Comparison of ENCODE assay signal across 21 mouse cellular contexts in the genomic region with DNA sequence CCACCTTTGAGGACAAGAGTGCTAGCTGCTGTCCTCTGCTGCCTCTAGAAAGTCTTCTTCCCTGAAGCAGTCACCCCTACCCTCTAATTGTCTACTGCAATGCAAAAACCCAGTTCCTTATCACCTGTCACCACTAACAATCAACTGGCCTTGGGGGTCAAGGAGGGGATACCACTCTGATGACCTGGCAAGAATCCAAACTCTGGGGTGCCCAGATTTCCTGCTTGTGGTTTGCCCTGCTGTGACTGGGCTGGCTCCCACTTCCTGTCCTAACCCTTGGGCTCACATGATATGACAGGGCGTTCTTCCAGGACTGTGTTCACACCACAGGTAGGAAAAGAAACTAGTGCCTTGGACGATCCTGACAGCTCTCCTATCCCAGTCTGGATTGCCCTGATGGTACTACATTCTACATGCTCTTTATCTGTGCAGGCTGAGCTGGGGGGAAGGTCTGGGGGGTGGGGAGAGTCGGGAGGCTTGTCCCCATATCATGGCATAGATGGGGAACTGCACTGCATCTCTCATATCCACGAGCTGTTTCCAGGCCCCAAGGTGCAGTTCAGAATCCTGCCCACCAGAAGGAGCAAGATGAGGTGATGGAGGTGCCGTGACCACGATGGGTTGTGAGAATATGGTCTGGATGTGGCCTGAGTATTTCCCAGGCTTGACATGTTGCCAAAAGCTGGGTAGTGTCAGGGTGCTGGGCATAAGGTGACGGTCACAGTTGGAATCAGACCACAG.
A peak's percentile ranks its signal among the peaks of the same experiment; 100 is the strongest.
DNase-seq lines count a peak whose midpoint lies in the region; ATAC-seq and TF ChIP-seq lines count a peak whose summit lies in the region.
"Had no signal": no experiment of that assay in that cellular context is flagged by ENCODE, and none has a peak within 500 bp of the region (broad histone marks: within the 10 kb centered on the region; RNA-seq: fewer than 3 reads in every experiment).

No protein-coding gene starts in this region.

- no peaks in the 10 kb centered on the region for H3K9me3 ChIP-seq in heart, embryonic 11.5 days (replicated peaks; ENCODE audit: control insufficient read depth, low read length)
- no peaks in the 10 kb centered on the region for H3K9me3 ChIP-seq in liver, postnatal 0 days (ENCODE audit: low read length)
- H3K9me3 ChIP-seq in liver, embryonic 11.5 days (ENCODE audit: control insufficient read depth, low read length) = no peaks in the 10 kb centered on the region
- H3K9me3 ChIP-seq: embryonic facial prominence, embryonic 15.5 days; limb, embryonic 12.5 days; liver, embryonic 15.5 days; neural tube, embryonic 13.5 days had no signal

- no peak overlapping the region for H3K4me2 ChIP-seq in heart, embryonic 11.5 days
- no peak overlapping the region for H3K4me2 ChIP-seq in liver, postnatal 0 days (ENCODE audit: low read depth, low read length)
- H3K4me2 ChIP-seq in liver, embryonic 11.5 days = no peak overlapping the region
- H3K4me2 ChIP-seq: embryonic facial prominence, embryonic 15.5 days; limb, embryonic 12.5 days; liver, embryonic 15.5 days; neural tube, embryonic 13.5 days had no signal

- no peak for TF ChIP-seq EP300 in liver, postnatal 0 days (IDR thresholded peaks at IDR 0.05; ENCODE audit: low read depth)

- H3K4me1 ChIP-seq in heart, embryonic 11.5 days (ENCODE audit: control insufficient read depth, insufficient read depth, low read length) = 0 out of 2 replicates have a peak, but pooled peaks cover 2% of the 10 kb centered on the region
- no peaks in the 10 kb centered on the region for H3K4me1 ChIP-seq in liver, postnatal 0 days (ENCODE audit: insufficient read depth)
- H3K4me1 ChIP-seq in liver, embryonic 11.5 days (replicated peaks; ENCODE audit: control insufficient read depth, insufficient read depth, low read length) = no peaks in the 10 kb centered on the region
- H3K4me1 ChIP-seq in bone marrow macrophage, adult 2 months (ENCODE audit: control insufficient read depth, insufficient read depth, low read length) = peaks cover 30% of the 10 kb centered on the region
- H3K4me1 ChIP-seq: embryonic facial prominence, embryonic 15.5 days; liver, embryonic 15.5 days; neural tube, embryonic 13.5 days had no signal

- WGBS in heart, embryonic 11.5 days (ENCODE audit: insufficient replicate concordance) = 75% methylated on average over 7 of the region's 7 CpGs
- WGBS in liver, postnatal 0 days (ENCODE audit: insufficient replicate concordance) = 51% methylated on average over 7 of the region's 7 CpGs
- WGBS in liver, embryonic 11.5 days = 64% methylated on average over 7 of the region's 7 CpGs

- peak; percentile 92 for DNase-seq in heart, adult 11 months
- DNase-seq in liver, postnatal 0 days = no peak
- DNase-seq in liver, embryonic 11.5 days (ENCODE audit: low spot score) = no peak
- peak; percentile 18 for DNase-seq in induced T-regulatory cell, adult 2 months (ENCODE audit: low read depth)
- no peak for DNase-seq in c-Kit-positive CD71-positive TER-119-positive erythroid progenitor cells, embryonic 14.5 days (ENCODE audit: low spot score)
- DNase-seq in layer of hippocampus, postnatal 10 days (ENCODE audit: low spot score in 2 of 2) = no peak
- DNase-seq: adrenal gland, postnatal 10 days; kidney, adult 8-10 months; kidney, postnatal 14 days; midbrain, embryonic 14.5 days; right cerebral cortex, postnatal 14 days; thymus, adult 18-20 months; thymus, postnatal 4 days had no signal

- peak; percentile 14; the same call in 1 of the 2 replicates for TF ChIP-seq CTCF in liver, postnatal 0 days (IDR thresholded peaks at IDR 0.05; ENCODE audit: low read depth)
- no peak for TF ChIP-seq CTCF in bone marrow macrophage, adult 2 months (IDR thresholded peaks at IDR 0.05; ENCODE audit: low read depth, low read length)

- no peak overlapping the region for H3K27ac ChIP-seq in heart, embryonic 11.5 days (ENCODE audit: low read depth, low read length)
- no peak overlapping the region for H3K27ac ChIP-seq in liver, postnatal 0 days (ENCODE audit: low read depth)
- H3K27ac ChIP-seq in liver, embryonic 11.5 days (ENCODE audit: low read depth, low read length) = no peak overlapping the region
- peak overlapping the region; percentile 13; the same call in 1 of the 2 replicates for H3K27ac ChIP-seq in bone marrow macrophage, adult 2 months (ENCODE audit: insufficient read depth, low read depth, low read length)
- H3K27ac ChIP-seq: embryonic facial prominence, embryonic 15.5 days; limb, embryonic 12.5 days; liver, embryonic 15.5 days; neural tube, embryonic 13.5 days had no signal

- no peak overlapping the region for H3K9ac ChIP-seq in heart, embryonic 11.5 days (ENCODE audit: low read depth, low read length)
- H3K9ac ChIP-seq in liver, postnatal 0 days (replicated peaks) = no peak overlapping the region
- no peak overlapping the region for H3K9ac ChIP-seq in liver, embryonic 11.5 days (ENCODE audit: low read depth, low read length)
- H3K9ac ChIP-seq: embryonic facial prominence, embryonic 15.5 days; limb, embryonic 12.5 days; liver, embryonic 15.5 days; neural tube, embryonic 13.5 days had no signal

- H3K4me3 ChIP-seq in heart, embryonic 11.5 days (ENCODE audit: low read depth, low read length) = no peak overlapping the region
- H3K4me3 ChIP-seq in liver, postnatal 0 days (ENCODE audit: low read depth, low read length) = no peak overlapping the region
- no peak overlapping the region for H3K4me3 ChIP-seq in liver, embryonic 11.5 days (ENCODE audit: low read depth, low read length)
- H3K4me3 ChIP-seq in bone marrow macrophage, adult 2 months (ENCODE audit: insufficient read depth, low read length) = no peak overlapping the region
- H3K4me3 ChIP-seq: embryonic facial prominence, embryonic 15.5 days; limb, embryonic 12.5 days; liver, embryonic 15.5 days; neural tube, embryonic 13.5 days had no signal

- no peak; the same call in 1 of the 2 replicates for ATAC-seq in heart, embryonic 11.5 days (replicated peaks; ENCODE audit: insufficient number of reproducible peaks, low FRiP score, low TSS enrichment)
- no peak for ATAC-seq in liver, postnatal 0 days
- ATAC-seq in liver, embryonic 11.5 days (replicated peaks; ENCODE audit: low FRiP score) = no peak
- ATAC-seq: activated CD4-positive, CD25-positive, alpha-beta regulatory T cell, adult 4 months; forebrain, embryonic 16.5 days had no signal

- H3K36me3 ChIP-seq in heart, embryonic 11.5 days (ENCODE audit: control insufficient read depth, insufficient read depth, low read length) = no peaks in the 10 kb centered on the region
- H3K36me3 ChIP-seq in liver, postnatal 0 days (replicated peaks; ENCODE audit: insufficient read depth, low read length) = no peaks in the 10 kb centered on the region
- no peaks in the 10 kb centered on the region for H3K36me3 ChIP-seq in liver, embryonic 11.5 days (ENCODE audit: control insufficient read depth, insufficient read depth, low read length)
- H3K36me3 ChIP-seq: embryonic facial prominence, embryonic 15.5 days; limb, embryonic 12.5 days; liver, embryonic 15.5 days; neural tube, embryonic 13.5 days had no signal

- no peaks in the 10 kb centered on the region for H3K27me3 ChIP-seq in heart, embryonic 11.5 days (ENCODE audit: control insufficient read depth, insufficient read depth, low read length)
- no peaks in the 10 kb centered on the region for H3K27me3 ChIP-seq in liver, postnatal 0 days (ENCODE audit: insufficient read depth, low read length)
- H3K27me3 ChIP-seq in liver, embryonic 11.5 days (replicated peaks; ENCODE audit: control insufficient read depth, insufficient read depth, low read length) = no peaks in the 10 kb centered on the region
- H3K27me3 ChIP-seq: embryonic facial prominence, embryonic 15.5 days; limb, embryonic 12.5 days; liver, embryonic 15.5 days; neural tube, embryonic 13.5 days had no signal

- no peak for TF ChIP-seq POLR2A in bone marrow macrophage, adult 2 months (IDR thresholded peaks at IDR 0.05; ENCODE audit: borderline replicate concordance, low read depth, low read length)

Comparison
In these comparisons a context has a peak if more than half of its experiments do, and no peak if none do; other contexts are left out.
1. DNase-seq: peak in heart, adult 11 months (single experiment) and induced T-regulatory cell, adult 2 months (single experiment); none in liver, postnatal 0 days (single experiment), liver, embryonic 11.5 days (single experiment), c-Kit-positive CD71-positive TER-119-positive erythroid progenitor cells, embryonic 14.5 days (single experiment) and layer of hippocampus, postnatal 10 days (0 of 2).